In genomic region chr5:149622152-149622551, GRCm38 (mm10) we compare ENCODE assay signal across 24 mouse cellular contexts. TPM values are rescaled to one million over a fixed set of nuclear protein-coding genes. Genes with fewer than 3 reads are reported as not detected.
DNase-seq lines count a peak whose midpoint lies in the region; ATAC-seq and TF ChIP-seq lines count a peak whose summit lies in the region.
"Had no signal": no experiment of that assay in that cellular context is flagged by ENCODE, and none has a peak within 500 bp of the region (broad histone marks: within the 10 kb centered on the region; RNA-seq: fewer than 3 reads in every experiment).

No protein-coding gene starts in this region.

- no peak overlapping the region for H3K4me3 ChIP-seq in lung, embryonic 15.5 days
- H3K4me3 ChIP-seq in kidney, adult 2 months (ENCODE audit: insufficient read depth, low read depth, low read length), result no peak overlapping the region
- no peak overlapping the region for H3K4me3 ChIP-seq in thymus, adult 2 months (ENCODE audit: control insufficient read depth, insufficient read depth, low read length)
- H3K4me3 ChIP-seq: forebrain, embryonic 15.5 days; heart, adult 2 months; heart, embryonic 13.5 days; limb, embryonic 12.5 days; liver, embryonic 12.5 days had no signal

- no peak overlapping the region for H3K9ac ChIP-seq in lung, embryonic 15.5 days
- H3K9ac ChIP-seq: forebrain, embryonic 15.5 days; heart, embryonic 13.5 days; limb, embryonic 12.5 days; liver, embryonic 12.5 days had no signal

- H3K4me1 ChIP-seq in lung, embryonic 15.5 days, result peaks cover 20% of the 10 kb centered on the region
- peaks cover 27% of the 10 kb centered on the region for H3K4me1 ChIP-seq in kidney, adult 2 months (ENCODE audit: control insufficient read depth, insufficient read depth, low read length)
- H3K4me1 ChIP-seq in thymus, adult 2 months (replicated peaks; ENCODE audit: control insufficient read depth, insufficient read depth, low read length), result no peaks in the 10 kb centered on the region
- H3K4me1 ChIP-seq: forebrain, embryonic 15.5 days; limb, embryonic 12.5 days had no signal

- TF ChIP-seq CTCF in kidney, adult 2 months (conservative IDR thresholded peaks at IDR 0.05; ENCODE audit: insufficient read depth, insufficient read length, low read depth, low read length), result no peak
- no peak for TF ChIP-seq CTCF in thymus, adult 2 months (IDR thresholded peaks at IDR 0.05; ENCODE audit: borderline replicate concordance, control insufficient read depth, extremely low read depth, insufficient read depth, low read length, poor library complexity)

- 43% methylated on average over 7 of the region's 7 CpGs for WGBS in lung, embryonic 15.5 days
- WGBS in kidney, adult 2 months, result 30% methylated on average over 7 of the region's 7 CpGs
- WGBS in thymus, adult 2 months, result 89% methylated on average over 7 of the region's 7 CpGs

- no peaks in the 10 kb centered on the region for H3K27me3 ChIP-seq in lung, embryonic 15.5 days
- no peaks in the 10 kb centered on the region for H3K27me3 ChIP-seq in kidney, adult 2 months (replicated peaks; ENCODE audit: control insufficient read depth, insufficient read depth, low read length)
- H3K27me3 ChIP-seq in thymus, adult 2 months (ENCODE audit: control insufficient read depth, insufficient read depth, low read length), result no peaks in the 10 kb centered on the region
- H3K27me3 ChIP-seq: forebrain, embryonic 15.5 days; heart, embryonic 13.5 days; limb, embryonic 12.5 days; liver, embryonic 12.5 days had no signal

- H3K4me2 ChIP-seq in lung, embryonic 15.5 days, result no peak overlapping the region
- H3K4me2 ChIP-seq: forebrain, embryonic 15.5 days; heart, embryonic 13.5 days; limb, embryonic 12.5 days; liver, embryonic 12.5 days had no signal

- no peak for TF ChIP-seq POLR2A in kidney, adult 2 months (IDR thresholded peaks at IDR 0.05; ENCODE audit: low read depth, low read length)
- no peak for TF ChIP-seq POLR2A in thymus, adult 2 months (IDR thresholded peaks at IDR 0.05; ENCODE audit: control insufficient read depth, extremely low read depth, insufficient read depth, low read length, poor library complexity)

- peaks cover 87% of the 10 kb centered on the region for H3K36me3 ChIP-seq in lung, embryonic 15.5 days
- H3K36me3 ChIP-seq in kidney, adult 2 months (ENCODE audit: control insufficient read depth, insufficient read depth, low read length), result peaks cover 27% of the 10 kb centered on the region
- H3K36me3 ChIP-seq in thymus, adult 2 months (ENCODE audit: control insufficient read depth, insufficient read depth, low read length), result peaks cover 56% of the 10 kb centered on the region

- no peak for DNase-seq in frontal cortex, adult 2 months (ENCODE audit: extremely low spot score in 1 of 2, low spot score in 1 of 2)
- DNase-seq in lung, postnatal 14 days, result no peak
- peak; percentile 42 for DNase-seq in kidney, adult 2 months
- peak; percentile 6 for DNase-seq in naive thymus-derived CD4-positive, alpha-beta T cell, adult 2 months (ENCODE audit: low read depth)
- DNase-seq in thymus, postnatal 4 days, result no peak
- DNase-seq in thymus, adult 2 months, result no peak
- DNase-seq: adrenal gland, adult 8-10 months; cerebellum, adult 2 months; cerebellum, postnatal 25 days; gastrocnemius, postnatal 36 days; heart, adult 2 months; heart, postnatal 14 days; layer of hippocampus, postnatal 36 days; lung, adult 18-20 months; lung, postnatal 4 days had no signal

- H3K27ac ChIP-seq in lung, embryonic 15.5 days, result peak overlapping the region; percentile 35
- H3K27ac ChIP-seq in kidney, adult 2 months (ENCODE audit: insufficient read depth, low read depth, low read length), result peak overlapping the region; percentile 76
- no peak overlapping the region for H3K27ac ChIP-seq in thymus, adult 2 months (ENCODE audit: control insufficient read depth, insufficient read depth, low read length)
- H3K27ac ChIP-seq: forebrain, embryonic 15.5 days; heart, adult 2 months; heart, embryonic 13.5 days; limb, embryonic 12.5 days; liver, embryonic 12.5 days had no signal

- peak; percentile 63 for ATAC-seq in frontal cortex, adult (ENCODE audit: low TSS enrichment)
- no peak for ATAC-seq in lung, embryonic 15.5 days (ENCODE audit: borderline replicate concordance, extremely low read depth, low FRiP score, low TSS enrichment)
- ATAC-seq: activated CD4-positive, CD25-positive, alpha-beta regulatory T cell, adult 4 months; CD4-positive, CD25-positive, alpha-beta regulatory T cell, adult 4 months; forebrain, embryonic 15.5 days; liver, embryonic 12.5 days; midbrain, embryonic 16.5 days had no signal

- no peaks in the 10 kb centered on the region for H3K9me3 ChIP-seq in lung, embryonic 15.5 days
- H3K9me3 ChIP-seq: forebrain, embryonic 15.5 days; heart, embryonic 13.5 days; limb, embryonic 12.5 days; liver, embryonic 12.5 days had no signal

RNA-seq across cellular contexts. Expression of gene Hsph1, which starts 14.0 kb away (rescaled TPM):
- 192 and 200 TPM in 2 replicates for polyA plus RNA-seq in frontal cortex, adult 2 months (2012; rRNA removed)
- 52.7 and 55.0 TPM in 2 replicates for polyA plus RNA-seq in lung, embryonic 15.5 days (2015; fragmentation: Nextera tagmentation; extraction: Ambion mirVana)
- polyA plus RNA-seq in kidney, adult 2 months (2012; rRNA removed), result 21.7 and 24.0 TPM in 2 replicates
- 15.3 and 18.7 TPM in 2 replicates for polyA plus RNA-seq in thymus, adult 2 months (2012; rRNA removed)

RNA-seq across cellular contexts. Expression of gene B3glct, which starts 55.9 kb away (rescaled TPM):
- polyA plus RNA-seq in frontal cortex, adult 2 months (2012; rRNA removed), result 18.0 and 22.1 TPM in 2 replicates
- 15.7 and 16.2 TPM in 2 replicates for polyA plus RNA-seq in lung, embryonic 15.5 days (2015; fragmentation: Nextera tagmentation; extraction: Ambion mirVana)
- 6.4 TPM in 2 replicates for polyA plus RNA-seq in kidney, adult 2 months (2012; rRNA removed)
- 4.1 and 4.7 TPM in 2 replicates for polyA plus RNA-seq in thymus, adult 2 months (2012; rRNA removed)

Comparison
In these comparisons a context has a peak if more than half of its experiments do, and no peak if none do; other contexts are left out.
1. DNase-seq: peak in kidney, adult 2 months (single experiment) and naive thymus-derived CD4-positive, alpha-beta T cell, adult 2 months (single experiment); none in frontal cortex, adult 2 months (0 of 2), lung, postnatal 14 days (single experiment), thymus, postnatal 4 days (single experiment) and thymus, adult 2 months (single experiment).